Mouse (Mus musculus): Measurements from ENCODE around the gene Slc9a2. TPM values are rescaled to one million over a fixed set of nuclear protein-coding genes. Genes with fewer than 3 reads are reported as not detected.
A peak's percentile ranks its signal among the peaks of the same experiment; 100 is the strongest.

Slc9a2 gene
- polyA plus RNA-seq, 1 experiment, result 7.0 TPM

GRCm38 (mm10) chr1:40785876-40786445 is 105.6 kb downstream of the Slc9a2 start:
- DNase-seq (ENCODE audit: low spot score), result no peak

DNA sequence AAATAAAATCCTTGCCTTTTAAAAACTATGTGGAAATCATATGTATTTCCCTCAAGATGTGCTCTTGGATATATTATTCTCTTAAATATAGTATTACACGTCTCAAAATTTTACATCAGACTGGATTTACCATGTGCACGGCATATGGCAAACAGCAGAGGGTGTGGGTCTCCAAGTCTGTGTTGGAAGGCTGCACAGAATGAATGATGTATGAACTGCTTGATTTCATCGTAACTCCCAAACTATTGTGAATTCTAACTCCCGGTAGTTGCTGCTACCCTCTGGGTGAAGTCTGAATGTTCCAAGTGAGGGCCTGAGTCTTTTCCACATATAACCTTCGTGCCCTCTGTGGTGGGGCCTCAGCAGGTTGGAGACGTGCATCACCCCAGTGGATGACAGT is 108.6 kb downstream of the Slc9a2 start:
- no peak for DNase-seq (ENCODE audit: low spot score)

DNA sequence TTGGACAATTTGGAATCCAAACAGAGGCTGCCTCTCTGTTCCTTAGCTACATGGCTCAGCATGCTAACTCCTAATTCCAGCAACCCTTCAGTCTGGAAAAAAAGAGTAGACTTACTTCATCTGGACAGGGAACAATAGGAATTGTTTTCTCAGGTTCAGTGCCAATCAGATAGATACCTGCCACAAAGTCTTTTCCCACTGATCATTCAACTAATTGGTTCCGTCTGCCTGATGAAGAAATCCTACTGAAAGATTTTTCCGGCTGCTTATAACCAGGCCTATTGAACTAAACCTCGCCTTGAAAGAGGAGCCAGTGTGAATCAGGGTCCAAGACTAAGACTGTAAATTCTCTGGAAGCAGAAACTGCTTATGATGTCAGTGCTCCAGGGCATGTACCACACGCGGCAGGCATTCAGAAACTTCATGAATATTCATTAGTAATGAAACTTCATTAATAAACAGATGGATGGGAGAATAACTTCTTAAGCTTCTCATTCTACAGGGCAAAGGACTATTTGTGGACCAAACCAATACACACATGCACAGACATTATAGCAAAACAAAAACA is 109.4 kb downstream of the Slc9a2 start:
- DNase-seq (ENCODE audit: low spot score), result no peak

- peak; percentile 82 for DNase-seq (ENCODE audit: low spot score)
Measured at GRCm38 (mm10) chr1:40790324-40791141, 110.2 kb downstream of the Slc9a2 start, which contains the start of gene Mfsd9. Gene Mfsd9 (minus strand): TSS chr1:40790687.

GRCm38 (mm10) chr1:40795508-40795907 is 115.1 kb downstream of the Slc9a2 start:
- DNase-seq (ENCODE audit: low spot score), result no peak

DNA sequence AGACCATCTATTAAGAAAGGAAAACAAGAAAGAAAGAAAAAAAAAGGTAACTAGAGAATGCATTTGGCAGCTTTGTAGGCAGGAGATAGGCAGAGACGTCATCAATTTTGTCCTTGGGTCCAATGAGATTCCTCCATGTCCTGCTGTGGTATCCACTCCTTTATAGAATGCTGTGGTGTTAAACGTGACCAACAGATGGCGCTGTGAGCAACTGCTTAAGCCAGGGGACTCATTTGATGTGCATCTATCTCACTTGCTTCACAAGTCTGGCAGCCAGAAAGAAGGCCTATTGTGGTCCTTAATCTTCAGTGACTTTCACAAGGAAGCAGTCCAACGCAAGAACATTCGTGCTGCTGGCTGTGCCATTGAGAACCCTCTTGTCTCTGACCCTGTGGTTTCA is 117.0 kb downstream of the Slc9a2 start:
- no peak for DNase-seq (ENCODE audit: low spot score)

DNA sequence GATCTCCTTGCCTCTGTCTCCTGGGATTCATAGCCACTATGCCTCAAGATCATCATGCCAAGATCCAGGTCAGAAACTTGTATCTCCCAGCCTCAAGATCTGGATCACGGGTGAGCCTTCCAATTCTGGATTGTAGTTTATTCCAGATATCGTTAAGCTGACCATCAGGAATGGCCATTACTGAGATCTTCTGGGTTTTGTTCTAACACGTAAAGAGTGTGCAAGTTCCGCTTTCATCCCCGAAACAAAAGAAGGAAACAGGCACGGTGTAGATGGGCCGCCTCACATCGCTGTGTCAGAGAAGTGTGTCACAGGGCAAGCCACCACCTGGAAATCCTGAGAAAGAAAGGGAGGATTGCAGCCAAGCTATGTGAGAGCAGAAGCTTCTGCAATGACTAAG is 118.7 kb downstream of the Slc9a2 start:
- no peak for DNase-seq (ENCODE audit: low spot score)

GRCm38 (mm10) chr1:40800908-40801307 is 120.5 kb downstream of the Slc9a2 start:
- DNase-seq (ENCODE audit: low spot score), result no peak

GRCm38 (mm10) chr1:40802759-40803158 is 122.4 kb downstream of the Slc9a2 start:
- DNase-seq (ENCODE audit: low spot score), result no peak

- no peak for DNase-seq (ENCODE audit: low spot score)
Measured at GRCm38 (mm10) chr1:40804118-40804517, 123.7 kb downstream of the Slc9a2 start.

GRCm38 (mm10) chr1:40805351-40805750 is 125.0 kb downstream of the Slc9a2 start, which contains the start of gene Tmem182:
Gene Tmem182 (plus strand): TSS chr1:40805601.
- DNase-seq (ENCODE audit: low spot score), result no peak

GRCm38 (mm10) chr1:40805891-40806290 is 125.5 kb downstream of the Slc9a2 start:
- no peak for DNase-seq (ENCODE audit: low spot score)

DNA sequence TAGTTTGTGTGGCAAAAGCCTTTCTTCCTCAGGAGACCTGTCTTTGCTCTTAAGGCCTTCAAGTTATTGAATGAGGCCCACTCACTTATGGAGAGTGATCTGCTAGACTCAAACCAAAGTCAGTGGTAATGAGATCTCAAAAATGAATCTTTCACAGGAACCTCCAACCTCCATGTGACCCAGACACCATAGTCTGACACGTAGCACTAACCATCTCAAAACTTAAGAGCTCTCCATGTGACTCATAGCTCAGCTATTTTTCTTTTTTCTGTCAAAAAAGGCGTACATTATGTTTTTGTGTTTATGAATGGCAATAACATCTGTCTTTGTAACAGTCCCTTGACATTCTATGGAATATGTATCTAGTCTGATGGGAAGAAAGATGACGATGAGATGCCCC is 128.3 kb downstream of the Slc9a2 start:
- DNase-seq (ENCODE audit: low spot score), result no peak

GRCm38 (mm10) chr1:40815071-40815845 is 134.9 kb downstream of the Slc9a2 start:
- no peak for DNase-seq (ENCODE audit: low spot score)

Other genes with a start within 250 kb of the Slc9a2 start
- gene Il18r1, start 215.0 kb upstream of the Slc9a2 start, polyA plus RNA-seq (2012; rRNA removed), result 4.3 and 5.3 TPM in 2 replicates
- 0.98 and 1.0 TPM in 2 replicates for gene Il18rap, start 165.2 kb upstream of the Slc9a2 start, polyA plus RNA-seq (2012; rRNA removed)
- 7.7 and 8.3 TPM in 2 replicates for gene Slc9a4, start 100.5 kb upstream of the Slc9a2 start, polyA plus RNA-seq (2012; rRNA removed)
- gene Mfsd9, start 110.1 kb downstream of the Slc9a2 start, polyA plus RNA-seq (2012; rRNA removed), result 2.8 and 3.4 TPM in 2 replicates
- gene Tmem182, start 125.0 kb downstream of the Slc9a2 start, polyA plus RNA-seq (2012; rRNA removed), result 0.93 and 1.0 TPM in 2 replicates